Mouse (Mus musculus) hindlimb bud, embryonic 11.5 days (tissue): ENCODE data around the gene Pdcd1.
"Not testable (repeated sequence)": the region's sequence is repeated elsewhere in the genome, so short reads cannot be mapped to it uniquely, and the experiment has no call there.

Experiments used
- DNase-seq: peaks from one replicate; pipeline ENCODE4 v3.0.0-alpha.2; 2012; ENCODE audit warnings: low read depth, low spot score; ENCODE audit errors: extremely low spot score

Pdcd1 gene

GRCm38 (mm10) chr1:94033075-94033602, 19.2 kb downstream of the Pdcd1 start:
- no peak for DNase-seq

- no peak for DNase-seq
Measured at GRCm38 (mm10) chr1:94028741-94029140, 23.6 kb downstream of the Pdcd1 start.

GRCm38 (mm10) chr1:94027506-94028108, 24.7 kb downstream of the Pdcd1 start:
- no peak for DNase-seq

GRCm38 (mm10) chr1:94020151-94020550, 32.2 kb downstream of the Pdcd1 start, which contains the start of gene Neu4:
Gene Neu4, plus strand, starts transcription at chr1:94020451.
- DNase-seq: no peak

GRCm38 (mm10) chr1:94011643-94012042, 40.7 kb downstream of the Pdcd1 start:
- no peak for DNase-seq

- not testable (repeated sequence) for DNase-seq
Measured at GRCm38 (mm10) chr1:94008826-94009225, 43.5 kb downstream of the Pdcd1 start.

- not testable (repeated sequence) for DNase-seq
Measured at GRCm38 (mm10) chr1:94005954-94006506, 46.3 kb downstream of the Pdcd1 start.

- no peak for DNase-seq
Measured at GRCm38 (mm10) chr1:94001023-94001422, 51.3 kb downstream of the Pdcd1 start.

GRCm38 (mm10) chr1:93991491-93991890, 60.9 kb downstream of the Pdcd1 start:
- DNase-seq: not testable (repeated sequence)

GRCm38 (mm10) chr1:93991068-93991467, 61.3 kb downstream of the Pdcd1 start:
- not testable (repeated sequence) for DNase-seq

- not testable (repeated sequence) for DNase-seq
Measured at GRCm38 (mm10) chr1:93990209-93990608, 62.1 kb downstream of the Pdcd1 start, which contains the start of gene Gal3st2c. Gene Gal3st2c, plus strand, starts transcription at chr1:93990509.

- no peak for DNase-seq
Measured at GRCm38 (mm10) chr1:93988786-93989185, 63.6 kb downstream of the Pdcd1 start.
